Mouse (Mus musculus) cerebellum, adult 11 months (tissue): ENCODE results near the gene Plcd1.

Experiments
- DNase-seq: peaks from one replicate; pipeline ENCODE4 v3.0.0; 2022

Plcd1 gene

DNA sequence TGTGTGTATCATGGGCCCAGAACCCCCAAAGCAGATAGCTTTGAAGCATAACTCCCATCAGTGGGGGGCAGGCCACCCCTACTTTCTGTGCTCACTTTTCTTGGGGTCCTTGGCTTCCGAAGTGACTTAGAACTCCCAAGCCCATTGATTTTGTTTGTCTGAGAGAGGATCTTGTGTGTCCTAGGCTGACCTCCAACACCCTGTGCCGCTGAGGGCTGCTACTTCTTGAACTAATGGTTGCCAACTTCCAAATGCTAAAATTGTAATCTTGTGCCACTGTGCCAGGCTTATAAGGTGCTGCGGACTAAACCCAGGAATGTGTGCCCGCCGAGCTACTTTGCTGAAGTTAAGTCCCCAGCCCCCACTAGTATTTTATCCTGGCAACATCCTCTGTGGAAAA, 2.8 kb downstream of the Plcd1 start:
- DNase-seq: no peak

DNA sequence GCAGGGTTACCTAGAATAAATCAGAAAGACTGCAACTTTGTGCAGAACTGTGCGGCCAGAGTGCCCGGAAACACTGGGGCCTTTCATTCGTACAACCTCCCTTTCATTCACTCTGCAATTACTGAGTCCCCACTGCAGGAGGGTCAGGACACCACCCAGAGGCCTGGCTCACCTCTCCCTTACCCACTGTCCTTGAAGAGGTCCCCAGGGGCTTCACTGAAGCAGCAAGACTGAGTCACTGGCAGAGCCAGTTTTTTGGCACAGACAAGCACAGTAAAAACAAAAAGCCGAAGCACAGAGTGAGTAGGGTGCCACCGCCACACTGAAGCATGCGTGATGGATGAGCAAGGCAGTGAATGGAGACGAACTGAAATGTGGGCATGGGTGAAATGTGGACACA, 3.9 kb downstream of the Plcd1 start:
- no peak for DNase-seq

DNA sequence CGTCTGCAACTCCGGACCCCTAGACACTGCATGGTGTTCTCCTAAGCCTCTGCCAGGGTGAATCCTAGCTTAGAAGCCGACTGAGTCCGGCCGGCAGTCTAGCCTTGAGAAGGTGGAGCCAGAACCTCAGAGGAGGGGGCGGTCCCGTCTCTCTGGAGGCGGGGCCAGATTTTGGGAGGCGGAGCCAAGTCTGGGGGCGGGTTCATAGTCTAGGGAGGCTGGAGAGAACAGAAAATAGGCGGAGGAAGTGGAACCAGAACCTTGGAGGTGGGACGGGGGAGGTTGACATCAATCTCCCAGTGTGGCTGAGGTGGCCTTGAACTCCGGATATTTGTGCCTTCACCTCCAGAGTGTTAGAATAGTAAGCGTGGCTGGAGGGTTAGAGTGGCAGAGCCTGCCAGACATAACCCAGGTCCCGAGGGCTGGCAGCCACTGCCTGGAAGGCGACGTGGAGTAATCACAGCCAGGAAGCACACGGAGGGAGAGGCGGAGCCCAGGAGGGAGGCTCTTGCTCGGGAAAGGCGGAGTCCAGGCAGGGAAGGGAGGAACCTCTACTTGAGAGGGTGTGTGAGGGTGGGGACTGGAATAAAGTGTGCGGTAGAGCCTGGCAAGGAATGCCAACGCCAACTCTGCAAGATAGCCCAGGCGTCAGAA, 5.0 kb downstream of the Plcd1 start:
- peak; percentile 48 for DNase-seq

DNA sequence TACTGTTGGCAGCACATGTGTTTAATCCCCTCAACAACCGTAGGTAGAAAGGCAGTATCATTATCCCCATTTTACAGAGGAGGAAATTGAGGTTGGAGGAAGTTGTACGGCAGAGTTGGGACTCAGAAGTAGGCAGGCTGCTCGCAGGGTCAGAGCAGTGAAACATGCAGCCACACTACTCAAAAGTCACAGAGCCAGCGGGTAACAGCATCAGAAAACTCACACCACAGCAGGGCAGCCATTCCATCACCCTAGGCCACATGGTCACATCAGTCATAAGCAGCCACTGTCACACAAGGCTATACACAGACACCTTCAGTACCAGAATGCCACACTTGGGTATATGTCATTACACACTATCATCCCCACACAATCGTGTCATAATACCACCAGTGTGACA, 6.0 kb downstream of the Plcd1 start:
- no peak for DNase-seq

DNA sequence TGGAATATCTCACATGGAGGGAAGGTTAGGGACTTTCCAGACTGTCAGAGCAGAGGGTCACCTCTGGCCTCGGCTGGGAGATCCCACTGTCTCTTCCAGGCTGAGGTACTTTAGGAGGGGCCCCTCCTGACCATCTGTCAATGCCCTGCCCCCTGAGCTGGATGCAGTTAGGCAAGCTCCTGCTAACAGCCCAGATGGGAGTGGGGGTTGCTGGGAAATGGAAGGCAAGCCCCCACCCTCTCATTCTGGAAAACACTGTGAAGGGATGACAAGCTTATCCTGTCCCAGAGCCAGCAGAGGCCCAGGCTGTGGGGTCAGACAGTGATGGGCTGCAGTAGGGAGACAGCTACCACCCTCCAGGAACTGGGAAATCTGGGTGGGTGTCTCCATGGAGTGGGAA, 6.9 kb downstream of the Plcd1 start:
- no peak for DNase-seq

DNA sequence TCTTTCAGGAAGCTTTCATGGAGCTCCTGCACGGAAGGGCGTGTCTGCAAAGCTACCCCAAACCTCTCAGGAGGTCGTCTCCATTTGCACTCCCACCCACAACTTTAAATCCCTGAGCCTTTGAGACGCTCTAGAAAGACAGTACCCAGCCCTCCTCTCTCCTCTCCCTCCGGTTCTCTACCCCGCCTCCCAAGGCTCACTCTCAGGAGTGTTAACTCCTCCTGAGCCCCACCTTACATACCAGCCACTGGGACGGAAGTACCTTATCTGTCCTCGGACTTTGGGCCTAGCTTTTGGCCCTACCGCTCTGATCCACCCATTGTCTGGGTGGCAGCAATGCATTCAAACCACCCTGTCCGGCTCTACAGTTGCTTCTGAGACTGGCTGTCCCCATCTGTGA, 9.3 kb downstream of the Plcd1 start:
- no peak for DNase-seq

DNA sequence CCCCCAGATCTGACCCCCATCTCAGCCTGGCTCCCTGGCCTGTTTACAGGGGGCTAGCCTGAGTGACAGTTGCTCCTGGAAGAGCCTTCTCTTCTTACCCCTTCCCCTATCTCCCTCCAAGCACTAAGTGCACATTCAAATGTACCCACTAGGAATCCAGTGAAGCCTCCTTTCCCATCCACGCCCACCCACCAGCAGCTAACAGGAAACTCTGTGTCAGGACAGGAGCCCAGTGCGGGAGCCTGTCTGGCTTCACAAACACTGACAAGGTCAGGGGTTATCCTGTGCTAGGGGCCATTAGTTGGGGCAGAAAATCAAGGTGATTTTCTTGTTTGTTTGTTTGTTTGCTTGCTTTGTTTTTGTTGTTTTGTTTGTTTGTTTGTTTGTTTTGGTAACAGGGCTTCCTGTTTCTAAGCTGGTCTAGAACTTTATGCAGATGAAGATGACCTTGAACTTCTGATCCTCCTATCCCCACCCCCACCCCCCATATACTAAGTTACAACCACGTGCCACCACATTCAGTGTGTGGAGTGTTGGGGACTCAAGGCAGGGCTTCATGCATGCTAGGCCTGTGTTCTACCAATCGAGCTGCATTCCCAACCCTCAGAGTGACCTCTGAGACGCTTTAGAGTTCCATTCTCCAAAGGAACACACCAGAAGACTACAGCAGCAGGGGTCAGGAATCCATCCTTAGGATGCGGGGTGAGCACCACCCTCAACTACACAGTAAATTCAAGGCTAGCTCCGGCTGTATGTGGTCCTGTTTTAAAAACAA, 10.5 kb downstream of the Plcd1 start:
- no peak for DNase-seq

DNA sequence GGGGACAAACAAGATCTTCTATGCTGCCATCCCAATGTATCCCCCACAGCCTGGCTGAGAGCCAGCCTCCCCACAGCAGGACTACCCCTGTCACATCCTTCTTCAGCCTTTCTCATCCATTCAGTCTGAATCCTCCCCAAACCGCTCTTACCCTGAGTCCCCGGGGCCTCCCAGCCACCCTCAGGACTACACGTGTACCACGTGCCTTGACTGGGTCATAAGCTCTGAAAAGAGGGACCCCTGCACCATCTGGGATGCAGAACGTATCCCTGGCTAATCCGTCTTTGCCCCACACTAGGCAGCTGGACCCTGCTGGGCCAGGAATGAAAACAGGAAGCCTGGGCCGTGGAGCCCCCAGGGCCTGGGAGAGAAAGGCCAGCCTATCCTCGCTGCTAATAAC, 11.3 kb downstream of the Plcd1 start:
- DNase-seq: no peak

DNA sequence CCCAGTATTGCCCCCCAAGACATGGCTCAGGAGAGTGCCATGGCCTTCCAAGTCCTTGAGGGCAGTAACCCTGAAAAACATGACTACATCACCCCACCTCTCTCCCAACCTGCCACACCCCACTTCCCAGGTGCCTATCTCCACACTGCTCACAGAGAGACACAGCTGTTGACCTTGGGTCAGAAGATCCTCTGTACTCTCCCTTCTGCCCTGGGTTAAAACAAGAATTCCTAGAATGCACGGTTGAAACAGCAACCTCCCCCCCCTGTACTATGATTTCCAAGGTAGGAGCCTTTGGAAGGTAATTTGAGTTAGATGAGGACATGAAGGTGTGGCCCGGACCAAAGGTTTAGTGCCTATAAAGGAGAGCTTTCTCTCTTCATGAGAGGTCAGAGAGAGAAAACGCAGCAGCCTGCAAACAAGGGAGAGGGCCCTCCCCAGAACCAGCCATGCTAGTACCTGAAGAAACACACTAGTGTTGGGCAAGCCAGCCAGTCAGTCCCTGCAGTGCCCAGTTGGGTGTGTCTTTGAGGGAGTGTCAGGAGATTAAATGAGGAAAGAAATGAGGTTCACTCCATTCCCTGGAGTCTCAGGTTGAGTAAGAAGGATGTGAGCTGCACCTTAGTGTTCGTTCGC, 13.1 kb downstream of the Plcd1 start:
- DNase-seq: no peak

DNA sequence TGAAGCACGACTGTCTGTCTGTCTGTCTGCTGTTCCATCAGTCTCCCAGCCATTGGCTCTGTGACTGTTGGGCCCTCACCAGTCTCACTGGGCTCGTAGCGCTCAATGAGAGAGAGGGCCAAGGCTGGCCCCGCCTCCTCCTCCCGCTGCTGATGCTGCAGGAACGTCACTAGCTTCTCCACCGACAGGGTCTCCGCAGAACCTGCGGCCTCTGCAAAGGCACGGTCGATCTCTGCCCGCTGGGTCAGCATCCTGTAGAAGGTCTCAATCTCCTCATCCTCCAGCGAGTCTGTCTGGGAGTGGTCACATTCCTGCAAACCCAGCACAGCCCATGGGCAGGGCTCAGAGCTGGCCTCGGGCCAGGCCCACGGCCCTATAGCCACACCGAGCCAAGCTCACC, 17.6 kb downstream of the Plcd1 start:
- no peak for DNase-seq

DNA sequence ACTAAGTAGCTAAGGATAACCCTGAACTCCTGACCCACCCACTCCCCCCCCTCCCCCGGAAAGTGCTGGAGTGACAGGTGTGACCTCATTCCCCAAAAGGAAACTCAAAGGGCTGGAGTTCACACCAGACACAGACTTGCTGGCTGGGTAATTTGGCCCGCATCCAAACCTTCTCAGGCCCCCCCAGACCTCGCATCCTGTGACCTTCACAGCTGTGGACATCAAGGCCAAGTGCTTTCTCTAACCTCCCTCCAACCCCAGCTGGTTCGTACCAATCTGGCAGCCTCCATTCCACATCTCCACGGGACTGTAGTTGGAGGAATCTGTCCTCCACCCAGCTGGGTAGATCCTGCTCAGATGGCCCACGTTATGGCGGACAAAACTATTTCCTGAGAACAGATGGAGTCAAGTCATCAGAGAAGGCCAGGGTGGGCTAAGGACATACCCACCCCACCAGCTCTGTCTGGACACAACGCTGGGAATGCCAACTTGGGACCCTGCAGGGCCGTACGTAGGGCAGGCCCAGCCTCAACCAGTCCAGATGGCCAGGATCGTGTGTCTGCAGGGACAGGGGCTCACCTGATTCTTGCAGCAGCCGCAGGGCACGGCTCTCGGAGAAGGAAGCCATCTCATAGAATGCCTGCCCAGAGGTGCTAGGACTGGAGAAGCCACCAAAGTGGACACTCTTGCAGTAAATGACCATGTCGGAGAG, 20.0 kb downstream of the Plcd1 start:
- DNase-seq: no peak

DNA sequence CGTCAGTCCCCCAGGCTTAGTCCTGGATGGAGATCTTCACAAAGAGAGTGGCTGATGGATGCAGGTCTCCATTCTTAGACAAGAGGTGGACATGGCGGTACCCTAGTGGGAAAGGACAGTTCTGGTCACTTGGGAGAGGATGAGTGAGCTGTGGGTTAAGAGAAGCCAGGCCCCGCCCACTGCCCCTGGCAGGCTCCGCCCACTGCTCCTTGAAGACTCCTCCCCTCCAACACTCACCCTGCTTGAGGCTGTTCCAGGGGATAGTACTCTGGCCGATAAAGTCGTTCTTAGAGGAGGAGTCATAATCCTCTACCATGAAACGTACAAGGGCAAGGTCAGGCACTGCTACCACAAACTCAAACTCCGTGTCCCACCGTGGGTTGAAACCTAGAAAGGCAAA, 21.5 kb downstream of the Plcd1 start:
- no peak for DNase-seq

DNA sequence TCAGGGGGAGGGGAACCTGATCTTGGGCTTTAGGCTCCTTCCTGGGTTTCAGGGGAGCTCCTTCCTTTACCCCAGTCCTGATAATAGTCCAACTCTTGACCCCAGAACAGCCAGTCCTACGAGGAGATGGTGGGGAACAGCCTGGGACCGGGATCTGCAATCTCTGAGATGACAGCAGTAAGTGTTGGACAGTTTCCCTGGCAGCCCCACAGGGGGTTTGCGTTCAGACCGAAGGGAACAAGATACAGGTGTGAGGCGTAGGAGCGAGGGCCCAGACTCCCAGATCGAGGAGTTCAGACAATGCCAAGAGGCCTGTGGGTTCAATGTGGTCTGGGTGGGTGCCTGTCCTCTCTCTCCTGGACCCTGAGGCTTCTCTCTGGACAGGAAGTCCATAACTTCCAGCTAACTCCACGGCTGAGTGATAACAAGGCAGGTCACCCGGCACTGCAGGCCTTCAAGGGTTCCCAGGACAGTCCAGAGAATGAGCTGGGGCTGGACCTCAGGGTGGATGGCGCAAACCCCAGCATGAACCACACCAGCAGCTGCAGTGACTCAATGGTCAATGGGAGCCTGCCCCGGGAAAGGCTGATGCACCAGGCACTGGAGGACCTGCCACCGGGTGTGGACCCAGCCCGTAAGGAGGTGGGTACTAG, 23.0 kb downstream of the Plcd1 start:
- DNase-seq: no peak

DNA sequence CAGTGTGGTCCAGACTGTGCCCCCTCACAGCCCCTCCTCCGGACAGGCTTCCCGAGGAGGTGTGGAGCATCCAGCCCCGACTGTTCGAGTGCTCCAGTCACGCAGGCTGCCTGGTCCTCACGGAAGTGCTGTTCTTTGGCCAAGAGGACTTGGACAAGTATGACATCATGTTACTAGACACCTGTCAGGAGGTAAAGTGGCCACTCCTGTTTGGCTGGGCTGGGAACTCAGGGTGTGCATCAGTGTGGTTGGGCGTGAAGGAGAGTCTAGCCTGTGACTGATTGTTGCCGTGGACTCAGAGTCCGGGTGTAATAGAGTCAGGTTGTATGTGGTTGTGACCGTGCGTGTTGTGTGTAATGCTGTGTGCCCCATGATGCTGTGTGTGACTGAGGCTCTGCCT, 25.0 kb downstream of the Plcd1 start:
- DNase-seq: no peak

DNA sequence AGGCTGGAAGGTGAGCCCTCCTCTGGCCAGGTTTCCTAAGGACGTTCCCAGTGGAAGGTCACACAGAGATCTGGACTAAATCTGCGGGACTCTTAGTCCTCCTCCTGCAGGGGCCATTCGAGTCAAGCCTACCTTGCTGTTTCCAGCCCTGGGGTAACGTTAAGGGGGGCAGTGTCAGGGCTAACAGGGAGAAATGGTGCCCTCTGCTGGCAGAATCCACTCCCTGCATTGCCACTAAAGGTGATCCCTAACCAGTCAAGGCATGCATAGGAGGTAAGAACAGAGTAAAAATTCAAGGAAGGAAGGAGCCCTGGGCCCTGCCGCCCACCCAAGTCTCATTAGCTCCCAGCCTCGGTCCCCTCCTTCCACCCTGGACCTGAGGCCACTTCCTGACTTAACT, 25.7 kb downstream of the Plcd1 start:
- peak; percentile 50 for DNase-seq

DNA sequence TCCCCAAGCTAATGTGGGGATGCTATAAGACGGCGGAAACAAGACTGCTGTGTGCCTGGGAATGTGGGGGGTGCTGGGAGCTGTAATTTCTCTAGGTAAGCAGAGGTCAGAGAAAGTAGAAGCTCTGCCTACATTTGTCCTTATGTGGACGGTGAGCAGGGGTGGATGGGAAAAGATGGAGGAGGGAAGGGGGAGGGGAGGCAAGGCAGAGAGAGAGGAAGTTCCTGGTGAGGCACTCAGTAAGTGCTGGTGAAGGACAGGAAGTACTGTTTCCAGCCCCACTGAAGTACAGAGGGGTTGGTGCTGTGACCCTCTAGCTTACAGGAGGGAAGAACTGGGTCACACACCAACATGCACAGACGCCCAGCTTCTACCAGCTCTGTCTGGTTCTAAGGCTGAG, 29.0 kb downstream of the Plcd1 start:
- no peak for DNase-seq

DNA sequence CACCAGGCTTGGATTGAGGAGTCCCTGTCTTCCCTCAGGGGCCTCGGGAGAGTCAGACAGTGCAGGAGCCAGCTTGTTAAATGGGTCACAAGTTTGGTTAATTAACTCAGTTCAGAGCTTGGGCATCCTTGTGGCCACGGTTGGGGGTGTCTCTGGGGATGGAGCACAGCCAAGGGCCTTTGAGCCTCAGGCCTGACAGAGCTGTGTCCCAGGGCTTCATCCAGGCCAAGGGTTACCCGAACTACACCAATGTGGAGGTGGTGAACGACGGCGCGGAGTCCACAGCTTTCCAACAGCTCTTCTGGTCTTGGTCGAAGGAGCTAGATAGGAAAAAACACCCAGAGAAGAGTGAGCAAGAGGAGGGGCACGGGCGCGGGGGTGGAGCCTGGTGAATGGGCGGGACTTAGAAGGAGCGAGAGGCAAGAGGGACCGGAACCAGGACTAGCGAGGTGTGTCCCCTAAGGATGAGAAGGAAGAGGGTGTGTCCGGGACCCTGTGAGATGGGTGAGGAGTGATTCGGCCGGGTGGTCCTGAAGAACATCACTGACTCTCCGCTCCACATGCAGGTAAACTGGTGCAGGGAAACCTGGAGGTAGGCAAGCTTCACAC, 30.2 kb downstream of the Plcd1 start:
- no peak for DNase-seq

DNA sequence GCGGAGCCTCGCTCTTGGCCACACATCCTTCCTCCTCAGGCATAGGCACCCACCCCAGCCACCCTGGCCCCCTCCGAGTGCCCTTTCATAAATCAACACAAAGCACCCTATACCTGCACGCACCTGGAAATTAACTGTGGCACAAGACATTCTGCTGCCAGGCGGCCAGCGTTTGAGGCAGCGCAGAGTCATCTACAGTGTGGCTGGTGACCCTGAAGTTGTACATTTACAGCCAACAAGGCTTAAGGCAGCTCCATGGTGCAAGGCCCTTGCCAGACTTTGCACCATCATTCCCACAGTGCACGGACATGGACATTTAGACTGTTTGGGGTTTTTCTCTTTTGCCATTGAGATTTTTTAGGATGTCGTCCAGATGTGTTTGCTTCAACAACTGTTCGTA, 32.6 kb downstream of the Plcd1 start:
- no peak for DNase-seq

DNA sequence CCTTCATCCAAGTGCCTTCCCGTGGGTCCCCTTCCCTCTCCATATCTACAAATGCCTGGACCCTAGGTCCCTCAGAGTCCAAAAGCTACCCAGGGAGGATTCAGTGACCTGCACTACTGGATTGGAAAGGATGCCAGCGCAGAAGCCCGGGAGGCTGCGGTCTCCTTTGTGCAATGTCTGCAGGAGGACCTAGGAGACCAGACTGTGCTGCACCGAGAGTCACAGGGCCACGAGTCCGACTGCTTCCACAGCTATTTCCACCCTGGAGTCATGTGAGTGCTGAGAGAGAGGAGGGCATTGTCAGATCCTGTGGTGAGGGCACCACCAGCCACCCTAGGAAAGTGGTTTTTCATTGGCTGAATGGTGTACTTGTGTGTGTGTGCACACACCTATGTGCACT, 35.1 kb downstream of the Plcd1 start:
- no peak for DNase-seq

DNA sequence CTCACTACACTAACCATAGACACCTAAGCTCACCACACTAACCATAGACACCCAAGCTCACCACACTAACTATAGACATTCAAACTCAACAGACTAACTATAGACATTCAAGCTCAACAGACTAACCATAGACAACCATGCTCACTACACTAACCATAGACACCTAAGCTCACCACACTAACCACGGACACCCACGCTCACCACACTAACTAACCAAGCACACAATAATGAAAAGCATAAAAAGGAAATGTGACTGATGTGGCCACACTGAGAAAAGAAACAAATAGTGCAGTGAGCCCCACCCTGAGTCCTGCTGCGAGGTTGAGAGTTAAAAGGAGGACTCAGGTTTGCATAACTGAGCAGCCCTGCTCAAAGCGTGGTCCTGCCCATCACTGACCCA, 38.0 kb downstream of the Plcd1 start:
- DNase-seq: no peak

DNA sequence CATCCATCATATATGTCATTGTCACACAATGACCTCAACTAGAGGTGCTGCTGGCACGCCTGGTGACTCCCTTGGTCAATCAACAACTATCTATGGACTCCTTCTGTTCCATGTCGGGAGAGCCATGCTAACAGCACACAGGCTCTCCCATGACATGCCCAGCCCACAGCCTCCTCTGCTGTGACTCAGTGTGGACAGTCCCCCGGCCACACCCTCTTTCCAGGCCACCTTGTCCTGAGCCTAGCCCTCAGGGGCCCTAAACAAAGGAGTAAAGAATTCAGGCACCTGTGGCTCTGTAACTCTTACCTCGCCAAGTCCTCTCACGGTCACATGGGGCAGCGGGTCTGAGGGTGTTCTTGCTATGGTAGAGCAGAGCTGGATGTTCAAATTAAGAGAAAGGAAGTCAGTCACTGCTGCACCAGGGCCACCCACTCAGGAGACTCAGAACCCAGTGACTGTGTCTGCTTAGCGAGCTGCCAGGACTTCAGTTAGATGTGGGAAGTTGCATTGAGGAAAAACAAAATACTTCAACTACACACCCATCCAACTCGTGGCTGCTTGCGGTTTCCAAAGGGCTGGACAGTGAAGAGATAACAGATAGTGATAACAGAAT, 39.2 kb downstream of the Plcd1 start:
- no peak for DNase-seq
